Mouse (Mus musculus): ENCODE measurements around the gene Bag5. TPM values are rescaled to one million over a fixed set of nuclear protein-coding genes. Genes with fewer than 3 reads are reported as not detected.
"Not testable (repeated sequence)": the region's sequence is repeated elsewhere in the genome, so short reads cannot be mapped to it uniquely, and the experiment has no call there.

Gene Bag5
- polyA plus RNA-seq, 1 experiment from 2014 or later, result 56.8 TPM

- Histone ChIP-seq H3K36me3 (ENCODE audit: control insufficient read depth, insufficient read depth, low read length) (no peaks in the 10 kb centered on the region), H3K9me3 (ENCODE audit: control insufficient read depth, low read length) (no peaks in the 10 kb centered on the region), H3K27ac (replicated peaks; ENCODE audit: low read depth, low read length) (no peak overlapping the region), H3K4me1 (ENCODE audit: control insufficient read depth, insufficient read depth, low read length) (0 out of 2 replicates have a peak, but pooled peaks cover 3% of the 10 kb centered on the region), H3K9ac (ENCODE audit: low read length) (no peak overlapping the region), H3K27me3 (ENCODE audit: control insufficient read depth, insufficient read depth, low read length) (no peaks in the 10 kb centered on the region), H3K4me2 (ENCODE audit: low read depth, severe bottlenecking) (no peak overlapping the region), H3K4me3 (ENCODE audit: low read depth, low read length) (no peak overlapping the region)
- no peak for DNase-seq (ENCODE audit: low spot score)
- 71% methylated on average over 2 of the region's 2 CpGs for WGBS
- ATAC-seq (ENCODE audit: insufficient number of reproducible peaks, low FRiP score, low TSS enrichment, low read depth), result no peak
Measured at GRCm38 (mm10) chr12:111743419-111743818, 30.4 kb upstream of the Bag5 start.

- Histone ChIP-seq H3K4me3 (ENCODE audit: low read depth, low read length) (no peak overlapping the region), H3K36me3 (ENCODE audit: control insufficient read depth, insufficient read depth, low read length) (no peaks in the 10 kb centered on the region), H3K4me1 (ENCODE audit: control insufficient read depth, insufficient read depth, low read length) (0 out of 2 replicates have a peak, but pooled peaks cover 1% of the 10 kb centered on the region), H3K27ac (replicated peaks; ENCODE audit: low read depth, low read length) (no peak overlapping the region), H3K9me3 (ENCODE audit: control insufficient read depth, low read length) (no peaks in the 10 kb centered on the region), H3K9ac (ENCODE audit: low read length) (no peak overlapping the region), H3K27me3 (ENCODE audit: control insufficient read depth, insufficient read depth, low read length) (no peaks in the 10 kb centered on the region), H3K4me2 (ENCODE audit: low read depth, severe bottlenecking) (no peak overlapping the region)
- DNase-seq (ENCODE audit: low spot score) (no peak), ATAC-seq (ENCODE audit: insufficient number of reproducible peaks, low FRiP score, low TSS enrichment, low read depth) (no peak)
- 42% methylated on average over 8 of the region's 8 CpGs for WGBS
Measured at GRCm38 (mm10) chr12:111741338-111741737, 28.3 kb upstream of the Bag5 start.

GRCm38 (mm10) chr12:111738754-111739153 lies 25.7 kb upstream of the Bag5 start:
- H3K4me3 ChIP-seq (ENCODE audit: low read depth, low read length), result no peak overlapping the region
- no peaks in the 10 kb centered on the region for H3K36me3 ChIP-seq (ENCODE audit: control insufficient read depth, insufficient read depth, low read length)
- no peaks in the 10 kb centered on the region for H3K27me3 ChIP-seq (ENCODE audit: control insufficient read depth, insufficient read depth, low read length)
- ATAC-seq (ENCODE audit: insufficient number of reproducible peaks, low FRiP score, low TSS enrichment, low read depth) (no peak), DNase-seq (ENCODE audit: low spot score) (peak; percentile 70)
- H3K4me2 ChIP-seq (ENCODE audit: low read depth, severe bottlenecking), result no peak overlapping the region
- 13% methylated on average over 3 of the region's 3 CpGs for WGBS
- H3K4me1 ChIP-seq (ENCODE audit: control insufficient read depth, insufficient read depth, low read length), result no peaks in the 10 kb centered on the region
- no peak overlapping the region for H3K27ac ChIP-seq (replicated peaks; ENCODE audit: low read depth, low read length)
- H3K9me3 ChIP-seq (ENCODE audit: control insufficient read depth, low read length), result no peaks in the 10 kb centered on the region
- H3K9ac ChIP-seq (ENCODE audit: low read length), result no peak overlapping the region

- DNase-seq (ENCODE audit: low spot score) (no peak), ATAC-seq (ENCODE audit: insufficient number of reproducible peaks, low FRiP score, low TSS enrichment, low read depth) (no peak)
- Histone ChIP-seq H3K9me3 (ENCODE audit: control insufficient read depth, low read length) (no peaks in the 10 kb centered on the region), H3K9ac (ENCODE audit: low read length) (no peak overlapping the region), H3K4me2 (ENCODE audit: low read depth, severe bottlenecking) (no peak overlapping the region), H3K4me1 (ENCODE audit: control insufficient read depth, insufficient read depth, low read length) (no peaks in the 10 kb centered on the region), H3K36me3 (ENCODE audit: control insufficient read depth, insufficient read depth, low read length) (no peaks in the 10 kb centered on the region), H3K4me3 (ENCODE audit: low read depth, low read length) (no peak overlapping the region), H3K27ac (replicated peaks; ENCODE audit: low read depth, low read length) (no peak overlapping the region), H3K27me3 (ENCODE audit: control insufficient read depth, insufficient read depth, low read length) (no peaks in the 10 kb centered on the region)
- 70% methylated on average over 9 of the region's 9 CpGs for WGBS
Measured at GRCm38 (mm10) chr12:111737370-111737769, 24.3 kb upstream of the Bag5 start.

GRCm38 (mm10) chr12:111736676-111737075 lies 23.6 kb upstream of the Bag5 start:
- not testable (repeated sequence) for H3K27me3 ChIP-seq (ENCODE audit: control insufficient read depth, insufficient read depth, low read length); H3K27ac ChIP-seq (replicated peaks; ENCODE audit: low read depth, low read length); H3K9me3 ChIP-seq (ENCODE audit: control insufficient read depth, low read length); H3K4me2 ChIP-seq (ENCODE audit: low read depth, severe bottlenecking); H3K4me1 ChIP-seq (ENCODE audit: control insufficient read depth, insufficient read depth, low read length); ATAC-seq (ENCODE audit: insufficient number of reproducible peaks, low FRiP score, low TSS enrichment, low read depth); H3K4me3 ChIP-seq (ENCODE audit: low read depth, low read length); DNase-seq (ENCODE audit: low spot score); H3K36me3 ChIP-seq (ENCODE audit: control insufficient read depth, insufficient read depth, low read length); H3K9ac ChIP-seq (ENCODE audit: low read length)
- WGBS, result 89% methylated on average over 8 of the region's 8 CpGs

GRCm38 (mm10) chr12:111734912-111735311 lies 21.9 kb upstream of the Bag5 start:
- H3K4me1 ChIP-seq (ENCODE audit: control insufficient read depth, insufficient read depth, low read length), result 0 out of 2 replicates have a peak, but pooled peaks cover 3% of the 10 kb centered on the region
- no peaks in the 10 kb centered on the region for H3K9me3 ChIP-seq (ENCODE audit: control insufficient read depth, low read length)
- no peak overlapping the region for H3K4me2 ChIP-seq (ENCODE audit: low read depth, severe bottlenecking)
- H3K9ac ChIP-seq (ENCODE audit: low read length), result no peak overlapping the region
- H3K36me3 ChIP-seq (ENCODE audit: control insufficient read depth, insufficient read depth, low read length), result no peaks in the 10 kb centered on the region
- H3K4me3 ChIP-seq (ENCODE audit: low read depth, low read length), result no peak overlapping the region
- WGBS, result 88% methylated on average over 3 of the region's 3 CpGs
- H3K27ac ChIP-seq (replicated peaks; ENCODE audit: low read depth, low read length), result no peak overlapping the region
- no peak for DNase-seq (ENCODE audit: low spot score)
- no peaks in the 10 kb centered on the region for H3K27me3 ChIP-seq (ENCODE audit: control insufficient read depth, insufficient read depth, low read length)
- ATAC-seq (ENCODE audit: insufficient number of reproducible peaks, low FRiP score, low TSS enrichment, low read depth), result no peak

- Histone ChIP-seq H3K4me2 (ENCODE audit: low read depth, severe bottlenecking) (no peak overlapping the region), H3K27me3 (ENCODE audit: control insufficient read depth, insufficient read depth, low read length) (no peaks in the 10 kb centered on the region), H3K9me3 (ENCODE audit: control insufficient read depth, low read length) (no peaks in the 10 kb centered on the region), H3K4me3 (ENCODE audit: low read depth, low read length) (no peak overlapping the region), H3K36me3 (ENCODE audit: control insufficient read depth, insufficient read depth, low read length) (no peaks in the 10 kb centered on the region), H3K9ac (ENCODE audit: low read length) (no peak overlapping the region), H3K4me1 (ENCODE audit: control insufficient read depth, insufficient read depth, low read length) (0 out of 2 replicates have a peak, but pooled peaks cover 3% of the 10 kb centered on the region), H3K27ac (replicated peaks; ENCODE audit: low read depth, low read length) (no peak overlapping the region)
- WGBS, result 61% methylated on average over 5 of the region's 5 CpGs
- no peak for DNase-seq (ENCODE audit: low spot score)
- no peak for ATAC-seq (ENCODE audit: insufficient number of reproducible peaks, low FRiP score, low TSS enrichment, low read depth)
Measured at GRCm38 (mm10) chr12:111732921-111733320, 19.9 kb upstream of the Bag5 start.

GRCm38 (mm10) chr12:111731822-111732807 lies 19.1 kb upstream of the Bag5 start:
- no peaks in the 10 kb centered on the region for H3K36me3 ChIP-seq (ENCODE audit: control insufficient read depth, insufficient read depth, low read length)
- ATAC-seq (ENCODE audit: insufficient number of reproducible peaks, low FRiP score, low TSS enrichment, low read depth) (no peak), DNase-seq (ENCODE audit: low spot score) (peak; percentile 92)
- 0 out of 2 replicates have a peak, but pooled peaks cover 3% of the 10 kb centered on the region for H3K4me1 ChIP-seq (ENCODE audit: control insufficient read depth, insufficient read depth, low read length)
- H3K4me2 ChIP-seq (ENCODE audit: low read depth, severe bottlenecking), result peak overlapping the region; percentile 17; the same call in 1 of the 2 replicates
- no peaks in the 10 kb centered on the region for H3K27me3 ChIP-seq (ENCODE audit: control insufficient read depth, insufficient read depth, low read length)
- H3K9me3 ChIP-seq (ENCODE audit: control insufficient read depth, low read length), result no peaks in the 10 kb centered on the region
- no peak overlapping the region for H3K4me3 ChIP-seq (ENCODE audit: low read depth, low read length)
- WGBS, result 33% methylated on average over 30 of the region's 30 CpGs
- H3K9ac ChIP-seq (ENCODE audit: low read length), result no peak overlapping the region
- no peak overlapping the region for H3K27ac ChIP-seq (replicated peaks; ENCODE audit: low read depth, low read length)

All from limb, embryonic 11.5 days (tissue).